Comparison of ENCODE assay signal across 28 mouse cellular contexts in genomic region chr15:98552758-98553157, GRCm38 (mm10). TPM values are rescaled to one million over a fixed set of nuclear protein-coding genes. Genes with fewer than 3 reads are reported as not detected.
DNase-seq lines count a peak whose midpoint lies in the region; ATAC-seq and TF ChIP-seq lines count a peak whose summit lies in the region.
"Had no signal": no experiment of that assay in that cellular context is flagged by ENCODE, and none has a peak within 500 bp of the region (broad histone marks: within the 10 kb centered on the region; RNA-seq: fewer than 3 reads in every experiment).

No protein-coding gene starts in this region.

- peak; percentile 66 for ATAC-seq in granulocyte monocyte progenitor cell, adult 5-6 weeks (replicated peaks; ENCODE audit: poor library complexity, severe bottlenecking)
- peak; percentile 44; the same call in 1 of the 2 replicates for ATAC-seq in megakaryocyte progenitor cell, adult 5-6 weeks (replicated peaks; ENCODE audit: poor library complexity)
- ATAC-seq in activated CD4-positive, CD25-positive, alpha-beta regulatory T cell, adult 4 months, result no peak
- ATAC-seq: forebrain, embryonic 14.5 days; forebrain, postnatal 0 days; Patski had no signal

- no peaks in the 10 kb centered on the region for H3K9me3 ChIP-seq in ES-E14 (ENCODE audit: control insufficient read depth, insufficient read depth, low read depth, low read length)
- H3K9me3 ChIP-seq: embryonic facial prominence, embryonic 13.5 days; embryonic facial prominence, embryonic 15.5 days; forebrain, embryonic 10.5 days; forebrain, embryonic 12.5 days; G1E had no signal

- no peak overlapping the region for H3K9ac ChIP-seq in ES-E14 (ENCODE audit: insufficient read depth, low read depth, low read length, poor library complexity, severe bottlenecking)
- H3K9ac ChIP-seq: embryonic facial prominence, embryonic 13.5 days; embryonic facial prominence, embryonic 15.5 days; forebrain, embryonic 12.5 days; forebrain, postnatal 0 days had no signal

- in situ Hi-C loops in ES-E14 (cut with MboI; ENCODE audit: low sequenced_read_pairs in 2 of 2, unreplicated experiment in 2 of 2), result no loop called here

- peak overlapping the region; percentile 47; the same call in 1 of the 2 replicates for H3K27ac ChIP-seq in ES-E14 (ENCODE audit: insufficient read depth, low read depth, low read length, poor library complexity, severe bottlenecking)
- H3K27ac ChIP-seq: embryonic facial prominence, embryonic 13.5 days; embryonic facial prominence, embryonic 15.5 days; forebrain, embryonic 10.5 days; forebrain, embryonic 12.5 days had no signal

- H3K4me3 ChIP-seq in ES-E14 (ENCODE audit: insufficient read depth in 1 of 2, low read depth in 1 of 2, low read length in 2 of 2, poor library complexity in 1 of 2, severe bottlenecking in 1 of 2), result no peak overlapping the region
- H3K4me3 ChIP-seq: embryonic facial prominence, embryonic 13.5 days; embryonic facial prominence, embryonic 15.5 days; erythroblast, embryonic 14.5 days; forebrain, embryonic 10.5 days; forebrain, embryonic 12.5 days had no signal

- no peaks in the 10 kb centered on the region for H3K4me1 ChIP-seq in ES-E14 (ENCODE audit: control insufficient read depth in 2 of 2, insufficient read depth in 2 of 2, low read length in 2 of 2, poor library complexity in 1 of 2)
- H3K4me1 ChIP-seq: embryonic facial prominence, embryonic 13.5 days; embryonic facial prominence, embryonic 15.5 days; forebrain, embryonic 12.5 days had no signal

- DNase-seq in ES-E14 (ENCODE audit: low read depth, low spot score), result no peak
- no peak for DNase-seq in kidney, postnatal 36 days
- no peak for DNase-seq in gastrocnemius, adult 18-20 months (ENCODE audit: low spot score)
- DNase-seq: adrenal gland, adult 2 months; adrenal gland, postnatal 10 days; adrenal gland, postnatal 25 days; cerebellum, adult 11 months; cerebellum, adult 18-20 months; cerebellum, adult 8-10 months; cerebellum, adult 9-11 months; cerebellum, postnatal 14 days; cerebellum, postnatal 36 days; embryo, embryonic 11 days; forebrain, postnatal 0 days had no signal

- H3K36me3 ChIP-seq in ES-E14 (ENCODE audit: control insufficient read depth, insufficient read depth, low read length, poor library complexity, severe bottlenecking), result peaks cover 33% of the 10 kb centered on the region

TF ChIP-seq in ES-E14, 5 proteins besides CTCF, POLR2A, EP300 and RAD21:
- no peak for TF ChIP-seq CHD2 (IDR thresholded peaks at IDR 0.05; ENCODE audit: low read depth, low read length)
- TF ChIP-seq ZC3H11A (IDR thresholded peaks at IDR 0.05; ENCODE audit: borderline replicate concordance, low read depth, low read length), result no peak
- TF ChIP-seq ZNF384 (IDR thresholded peaks at IDR 0.05; ENCODE audit: low read depth, low read length), result no peak
- TF ChIP-seq MAFK (IDR thresholded peaks at IDR 0.05; ENCODE audit: insufficient read depth, low read depth, low read length), result no peak
- no peak for TF ChIP-seq HCFC1 (IDR thresholded peaks at IDR 0.05; ENCODE audit: borderline replicate concordance, insufficient read depth, low read length)

RNA-seq across cellular contexts. Expression of gene Ccnt1, which starts 18.0 kb away (rescaled TPM):
- total RNA-seq in ES-E14 (2012; rRNA removed), result 53.1 and 59.1 TPM in 2 replicates
- total RNA-seq in granulocyte monocyte progenitor cell, adult 5-6 weeks (2014; fragmentation: Nextera tagmentation), result 53.4 and 57.0 TPM in 2 replicates
- total RNA-seq in granulocyte monocyte progenitor cell, adult 5-6 weeks (2017), result 57.3 and 70.4 TPM in 2 replicates
- 47.1 and 57.8 TPM in 2 replicates for total RNA-seq in megakaryocyte progenitor cell, adult 5-6 weeks (2015)
- 54.1 and 62.5 TPM in 2 replicates for total RNA-seq in megakaryocyte progenitor cell, adult 5-6 weeks (2017)
- total RNA-seq in gastrocnemius, adult 18-20 months (2021), result 10 to 100 TPM; 21.1 to 24.3 TPM
- 10 to 100 TPM; 71.1 to 73.1 TPM for polyA plus RNA-seq in activated CD4-positive, CD25-positive, alpha-beta regulatory T cell, adult 4 months (2017; shearing (Covaris generic))

RNA-seq across cellular contexts. Expression of gene 4930415O20Rik, which starts 18.0 kb away (rescaled TPM):
- total RNA-seq in ES-E14 (2012; rRNA removed), result not detected in 2 replicates
- not detected in 2 replicates for total RNA-seq in granulocyte monocyte progenitor cell, adult 5-6 weeks (2014; fragmentation: Nextera tagmentation)
- total RNA-seq in granulocyte monocyte progenitor cell, adult 5-6 weeks (2017), result not detected in 2 replicates
- not detected in 2 replicates for total RNA-seq in megakaryocyte progenitor cell, adult 5-6 weeks (2015)
- not detected in 2 replicates for total RNA-seq in megakaryocyte progenitor cell, adult 5-6 weeks (2017)
- total RNA-seq in gastrocnemius, adult 18-20 months (2021), result under 1 TPM in 1 of 2 experiments, not detected in 1; 0.91 TPM
- not detected for polyA plus RNA-seq in activated CD4-positive, CD25-positive, alpha-beta regulatory T cell, adult 4 months (2017; shearing (Covaris generic))
- total RNA-seq: adrenal gland, postnatal 25 days; common myeloid progenitor, adult 5-6 weeks; forebrain, postnatal 0 days; G1E had no signal
- polyA plus RNA-seq: brain, embryonic 14.5 days; embryonic facial prominence, embryonic 11.5 days; embryonic facial prominence, embryonic 13.5 days; erythroblast, embryonic 14.5 days; forebrain, embryonic 12.5 days; forebrain, embryonic 14.5 days; G1E had no signal

RNA-seq across cellular contexts. Expression of gene Kansl2, which starts 18.7 kb away (rescaled TPM):
- 95.0 and 111 TPM in 2 replicates for total RNA-seq in ES-E14 (2012; rRNA removed)
- 67.5 and 74.5 TPM in 2 replicates for total RNA-seq in granulocyte monocyte progenitor cell, adult 5-6 weeks (2014; fragmentation: Nextera tagmentation)
- 58.9 and 61.0 TPM in 2 replicates for total RNA-seq in granulocyte monocyte progenitor cell, adult 5-6 weeks (2017)
- 65.7 and 68.6 TPM in 2 replicates for total RNA-seq in megakaryocyte progenitor cell, adult 5-6 weeks (2015)
- 60.1 and 62.8 TPM in 2 replicates for total RNA-seq in megakaryocyte progenitor cell, adult 5-6 weeks (2017)
- 10 to 100 TPM; 60.8 to 60.9 TPM for total RNA-seq in gastrocnemius, adult 18-20 months (2021)
- polyA plus RNA-seq in activated CD4-positive, CD25-positive, alpha-beta regulatory T cell, adult 4 months (2017; shearing (Covaris generic)), result 10 to 100 TPM; 29.0 to 35.9 TPM

RNA-seq across cellular contexts. Expression of gene Adcy6, which starts 57.1 kb away (rescaled TPM):
- 9.0 and 15.3 TPM in 2 replicates for total RNA-seq in ES-E14 (2012; rRNA removed)
- 1.8 and 3.1 TPM in 2 replicates for total RNA-seq in granulocyte monocyte progenitor cell, adult 5-6 weeks (2014; fragmentation: Nextera tagmentation)
- 2.1 and 2.9 TPM in 2 replicates for total RNA-seq in granulocyte monocyte progenitor cell, adult 5-6 weeks (2017)
- total RNA-seq in megakaryocyte progenitor cell, adult 5-6 weeks (2015), result 2.2 and 3.1 TPM in 2 replicates
- 6.7 and 7.7 TPM in 2 replicates for total RNA-seq in megakaryocyte progenitor cell, adult 5-6 weeks (2017)
- 10 to 100 TPM; 14.3 to 17.9 TPM for total RNA-seq in gastrocnemius, adult 18-20 months (2021)
- polyA plus RNA-seq in activated CD4-positive, CD25-positive, alpha-beta regulatory T cell, adult 4 months (2017; shearing (Covaris generic)), result under 1 TPM; 0.36 to 0.56 TPM
- polyA plus RNA-seq: G1E had no signal
